Mouse (Mus musculus): ENCODE measurements around the gene Fosl1. TPM values are rescaled to one million over a fixed set of nuclear protein-coding genes. Genes with fewer than 3 reads are reported as not detected.

Gene Fosl1
- total RNA-seq, 2 experiments from 2014 or later = not detected

DNA sequence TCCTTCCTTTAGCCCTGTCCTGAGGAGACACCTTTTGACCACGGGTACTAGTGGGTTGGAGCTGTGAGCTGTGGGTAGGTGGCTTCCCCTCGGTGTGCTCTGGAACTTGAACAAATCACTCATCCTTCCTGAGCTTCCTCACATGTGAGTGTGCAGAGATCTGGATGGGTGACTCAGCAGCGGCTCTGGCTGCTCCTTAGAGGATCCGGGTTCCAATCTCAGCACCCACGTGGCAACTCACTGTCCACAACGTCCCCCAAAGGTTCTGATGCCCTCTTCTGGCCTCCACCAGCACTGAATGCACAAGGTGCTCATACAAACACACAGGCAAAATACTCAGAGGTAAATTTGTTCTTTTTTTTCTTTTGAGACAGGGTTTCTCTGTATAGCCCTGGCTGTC is 4.4 kb downstream of the Fosl1 start:
- intact Hi-C loops (cut with DNase I) = no loop called here

GRCm38 (mm10) chr19:5455037-5455436 is 7.7 kb downstream of the Fosl1 start:
- intact Hi-C loops (cut with DNase I) = no loop called here
- no peak for DNase-seq (ENCODE audit: low spot score in 2 of 2)

More for the DNA sequence above, 4.4 kb downstream of the Fosl1 start:
- DNase-seq (ENCODE audit: low spot score in 2 of 2) = peak in 1 of 2 experiments; percentile 1

- intact Hi-C loops (cut with DNase I) = no loop called here
- DNase-seq (ENCODE audit: low spot score in 2 of 2) = no peak
Observed at GRCm38 (mm10) chr19:5455568-5455967, 8.2 kb downstream of the Fosl1 start.

- intact Hi-C loops (cut with DNase I) = no loop called here
- DNase-seq (ENCODE audit: low spot score in 2 of 2) = no peak
Observed at GRCm38 (mm10) chr19:5456241-5456921, 9.0 kb downstream of the Fosl1 start.

- intact Hi-C loops (cut with DNase I) = loop anchor here (1.0 kb wide), 2 partner anchors 32 to 34 kb away; partner anchors contain the start of gene AI837181
- DNase-seq (ENCODE audit: low spot score in 2 of 2) = peak; percentile 97 to 98
Observed at GRCm38 (mm10) chr19:5456922-5457745, 9.8 kb downstream of the Fosl1 start.

- intact Hi-C loops (cut with DNase I) = loop anchor here (1.0 kb wide), 2 partner anchors 33 kb away; partner anchors contain the start of gene AI837181
- DNase-seq (ENCODE audit: low spot score in 2 of 2) = no peak
Observed at GRCm38 (mm10) chr19:5457746-5458442, 10.5 kb downstream of the Fosl1 start, which contains the start of gene Ccdc85b. TSS of gene Ccdc85b (minus strand) at chr19:5457894.

GRCm38 (mm10) chr19:5459019-5459418 is 11.7 kb downstream of the Fosl1 start:
- intact Hi-C loops (cut with DNase I) = no loop called here
- DNase-seq (ENCODE audit: low spot score in 2 of 2) = peak in 1 of 2 experiments; percentile 84

DNA sequence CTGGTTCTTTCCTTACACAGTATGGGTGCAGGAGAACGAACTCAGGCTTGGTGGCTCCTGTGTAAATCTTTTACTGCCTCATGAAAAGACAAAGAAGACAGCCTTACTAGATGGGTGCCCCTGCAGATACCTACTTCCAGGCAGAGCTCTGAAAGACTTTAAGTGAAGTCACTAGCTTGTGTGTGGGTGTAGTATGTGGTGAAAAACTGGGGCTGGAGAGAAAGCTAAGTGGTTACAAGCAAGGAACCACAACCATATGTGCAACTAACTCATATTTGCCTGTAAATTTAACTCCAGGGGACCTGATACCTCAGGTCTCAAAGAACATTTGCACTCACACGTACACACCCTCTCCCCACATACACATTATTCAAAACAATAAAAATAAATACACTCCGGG is 12.5 kb downstream of the Fosl1 start:
- intact Hi-C loops (cut with DNase I) = loop anchor here (1.0 kb wide), 1 partner anchor 30 kb away; the partner anchor contains the start of gene Cfl1
- peak in 1 of 2 experiments; percentile 67 for DNase-seq (ENCODE audit: low spot score in 2 of 2)

GRCm38 (mm10) chr19:5460465-5460911 is 13.1 kb downstream of the Fosl1 start, which contains the start of gene Fibp:
TSS of gene Fibp (plus strand) at chr19:5460615.
- peak; percentile 87 to 91 for DNase-seq (ENCODE audit: low spot score in 2 of 2)
- intact Hi-C loops (cut with DNase I) = loop anchor here (1.0 kb wide), 1 partner anchor 30 kb away; the partner anchor contains the start of gene Cfl1

DNA sequence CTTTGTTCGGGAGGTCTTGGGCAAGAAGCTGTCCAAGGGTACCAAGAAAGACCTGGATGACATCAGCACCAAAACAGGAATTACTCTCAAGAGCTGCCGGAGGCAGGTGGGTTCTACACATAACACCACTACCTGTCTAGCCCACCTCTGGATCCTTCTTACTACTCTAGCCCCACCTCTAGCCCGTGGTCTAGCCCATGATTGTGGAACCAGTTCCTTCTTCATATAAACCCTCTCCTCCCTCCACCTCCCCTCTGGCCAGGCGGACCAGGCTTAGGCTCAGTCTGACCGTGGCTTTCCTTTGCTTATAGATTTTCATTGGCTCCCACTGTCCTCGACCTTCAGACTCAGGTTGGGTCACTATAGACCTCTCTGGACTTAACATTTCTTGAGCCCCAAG is 14.1 kb downstream of the Fosl1 start:
- intact Hi-C loops (cut with DNase I) = no loop called here
- no peak for DNase-seq (ENCODE audit: low spot score in 2 of 2)

DNA sequence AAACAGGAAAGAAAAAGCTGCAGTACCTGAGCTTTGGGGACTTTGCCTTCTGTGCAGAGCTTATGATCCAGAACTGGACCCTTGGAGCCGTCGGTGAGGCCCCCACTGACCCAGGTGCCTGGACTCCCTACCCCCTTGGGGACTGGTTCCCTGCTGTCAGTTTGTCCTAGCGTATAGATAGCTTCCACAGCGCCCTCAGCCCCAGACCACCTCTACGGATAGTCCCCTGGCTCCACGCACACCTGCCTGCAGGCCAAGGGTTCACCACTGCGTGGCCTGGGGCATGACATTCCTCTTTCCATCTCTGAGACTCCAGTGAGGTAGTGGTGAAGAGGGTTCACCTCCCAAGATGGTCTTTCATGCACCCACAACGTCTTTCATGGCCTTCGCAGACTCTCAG is 15.9 kb downstream of the Fosl1 start:
- intact Hi-C loops (cut with DNase I) = loop anchor here (2.0 kb wide), 1 partner anchor 106 kb away; the partner anchor contains the start of gene Ap5b1
- no peak for DNase-seq (ENCODE audit: low spot score in 2 of 2)

GRCm38 (mm10) chr19:5463791-5464562 is 16.6 kb downstream of the Fosl1 start:
- intact Hi-C loops (cut with DNase I) = loop anchor here (2.0 kb wide), 1 partner anchor 105 kb away; the partner anchor contains the start of gene Ap5b1
- DNase-seq (ENCODE audit: low spot score in 2 of 2) = peak in 1 of 2 experiments; percentile 57

DNA sequence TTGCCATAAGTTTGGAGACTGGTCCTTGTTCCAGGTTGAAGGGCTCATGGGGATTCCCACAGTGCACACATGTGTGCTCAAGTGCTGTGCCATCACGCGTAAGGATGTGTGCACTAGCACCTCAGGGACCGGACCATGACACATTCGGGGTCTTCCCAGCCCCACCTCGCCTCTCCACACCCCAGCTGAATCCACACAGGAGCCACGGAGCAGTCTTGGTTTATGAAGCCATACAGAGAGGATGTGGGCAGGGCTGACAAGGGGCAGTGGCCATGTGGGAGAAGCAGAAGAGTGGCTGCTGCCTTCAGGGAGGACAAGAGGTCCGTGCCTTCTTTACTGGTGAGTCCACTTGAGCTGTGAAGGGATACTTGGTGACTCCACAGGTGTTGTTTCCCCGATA is 17.7 kb downstream of the Fosl1 start:
- DNase-seq (ENCODE audit: low spot score in 2 of 2) = no peak
- intact Hi-C loops (cut with DNase I) = no loop called here

DNA sequence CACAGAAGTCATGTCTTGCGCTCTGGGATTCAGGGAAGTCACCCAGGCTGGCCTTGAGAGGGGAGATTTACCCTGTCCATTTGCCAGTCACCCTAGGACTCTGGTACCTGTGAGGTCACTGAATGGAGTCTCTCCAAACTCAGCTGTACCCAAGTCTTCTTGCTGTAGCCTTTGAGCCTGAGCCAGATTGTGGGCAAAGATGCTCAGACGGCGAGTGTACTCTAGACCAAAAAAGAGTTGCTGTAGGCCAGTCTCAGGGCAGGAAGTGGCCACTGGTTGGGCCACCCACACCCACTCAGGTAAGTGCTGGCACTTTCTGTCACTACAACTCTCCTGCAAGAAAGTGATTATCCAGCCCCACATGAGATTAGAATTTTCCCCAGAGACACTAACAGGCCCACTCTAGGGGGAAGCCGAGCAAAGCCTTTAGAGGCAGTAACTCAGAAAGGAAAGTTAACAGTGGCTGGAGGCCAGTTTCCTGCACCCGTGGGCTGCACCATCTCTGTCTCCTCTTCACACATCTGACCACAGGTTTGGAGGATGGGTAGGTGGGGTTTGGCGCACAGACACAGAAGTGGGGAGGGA is 19.7 kb downstream of the Fosl1 start:
- intact Hi-C loops (cut with DNase I) = no loop called here
- no peak for DNase-seq (ENCODE audit: low spot score in 2 of 2)

DNA sequence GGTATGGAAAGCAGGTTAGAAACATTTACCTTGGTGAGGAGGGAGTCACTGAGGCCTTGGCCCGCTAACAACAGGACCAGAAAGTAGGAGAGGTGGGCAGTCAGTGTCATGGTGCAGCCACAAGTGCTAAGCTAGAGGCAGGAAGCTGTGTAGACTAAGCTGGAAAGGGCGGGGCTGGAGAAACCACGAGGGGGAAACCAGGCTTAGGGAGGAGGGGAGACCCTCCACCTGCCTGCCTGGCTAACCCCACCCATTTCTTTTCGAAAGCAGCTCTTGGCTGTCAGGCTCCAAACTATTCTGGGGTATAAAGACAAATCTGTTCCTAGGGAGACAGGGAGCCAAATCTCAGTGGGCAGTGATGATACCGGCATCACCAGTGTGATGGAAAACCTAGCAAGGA is 21.0 kb downstream of the Fosl1 start, which contains the start of gene Ctsw:
Gene Ctsw, minus strand, starts transcription at position 134 of the 400 bp plus-strand sequence.
- no peak for DNase-seq (ENCODE audit: low spot score in 2 of 2)
- intact Hi-C loops (cut with DNase I) = no loop called here

DNA sequence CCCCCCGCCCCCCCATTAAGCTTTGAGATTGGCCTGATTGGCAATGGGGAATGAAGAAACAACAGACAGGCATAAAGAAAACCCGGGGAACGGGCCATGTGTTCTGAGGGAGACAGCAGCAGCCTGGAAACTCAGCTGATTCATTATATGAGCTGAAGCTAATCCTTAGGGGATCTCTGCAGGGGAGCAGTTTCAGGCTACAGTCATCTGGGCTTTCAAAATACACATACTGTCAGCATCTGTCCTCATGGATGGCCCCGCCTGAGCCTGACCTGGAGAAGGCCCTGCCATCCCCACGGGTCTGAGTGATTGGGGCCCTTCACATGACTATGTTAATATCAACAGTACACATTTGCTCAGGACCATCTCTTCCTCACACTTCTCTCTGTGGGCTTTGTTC is 24.5 kb downstream of the Fosl1 start:
- intact Hi-C loops (cut with DNase I) = no loop called here

DNA sequence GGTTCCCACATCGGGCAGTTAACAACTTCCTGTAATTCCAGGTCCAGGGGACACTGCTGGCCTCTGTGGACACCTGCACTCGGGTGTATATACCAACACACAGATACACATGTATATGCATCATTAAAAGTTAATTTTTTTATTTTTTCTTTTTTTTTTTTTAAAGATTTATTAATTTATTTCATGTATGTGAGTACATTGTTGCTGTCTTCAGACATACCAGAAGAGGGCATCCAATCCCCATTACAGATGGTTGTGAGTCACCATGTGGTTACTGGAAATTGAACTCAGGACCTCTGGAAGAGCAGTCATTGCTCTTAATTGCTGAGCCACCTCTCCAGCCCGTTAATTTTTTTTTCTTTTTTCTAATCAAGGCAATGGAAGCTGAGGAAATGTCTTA is 25.5 kb downstream of the Fosl1 start:
- no peak for DNase-seq (ENCODE audit: low spot score in 2 of 2)

More for the DNA sequence above, 24.5 kb downstream of the Fosl1 start:
- no peak for DNase-seq (ENCODE audit: low spot score in 2 of 2)

GRCm38 (mm10) chr19:5473720-5474119 is 26.4 kb downstream of the Fosl1 start, which contains the start of gene Efemp2:
TSS of gene Efemp2 (plus strand) at chr19:5473954.
- intact Hi-C loops (cut with DNase I) = loop anchor here (2.0 kb wide), 1 partner anchor 15 kb away; the partner anchor contains the start of gene Mus81
- peak; percentile 63 to 65 for DNase-seq (ENCODE audit: low spot score in 2 of 2)

More for the DNA sequence above, 25.5 kb downstream of the Fosl1 start:
- intact Hi-C loops (cut with DNase I) = no loop called here

Data from left cerebral cortex, postnatal 25 days (tissue).